In genomic region chr8:25445968-25446367, GRCm38 (mm10) we compare ENCODE assay signal across 21 mouse cellular contexts.
DNase-seq lines count a peak whose midpoint lies in the region; ATAC-seq and TF ChIP-seq lines count a peak whose summit lies in the region.
"Had no signal": no experiment of that assay in that cellular context is flagged by ENCODE, and none has a peak within 500 bp of the region (broad histone marks: within the 10 kb centered on the region; RNA-seq: fewer than 3 reads in every experiment).

No protein-coding gene starts in this region.

- DNase-seq in 416B (ENCODE audit: low read depth) (peak; percentile 73), MEL (ENCODE audit: low read depth, low spot score) (peak; percentile 75)
- no peak for DNase-seq in lung, adult 18-20 months
- DNase-seq in kidney, postnatal 25 days = no peak
- DNase-seq: adrenal gland, adult 2 months; adrenal gland, postnatal 25 days; cerebellum, adult 11 months; cerebellum, adult 8-10 months; cerebellum, postnatal 14 days; gastrocnemius, postnatal 36 days; heart, adult 2 months; heart, postnatal 36 days had no signal

- H3K27ac ChIP-seq in MEL (ENCODE audit: control insufficient read depth, low read depth, low read length) = peak overlapping the region; percentile 80
- H3K27ac ChIP-seq: embryonic facial prominence, embryonic 12.5 days; forebrain, embryonic 15.5 days; heart, adult 2 months; heart, embryonic 13.5 days had no signal

- TF ChIP-seq POLR2A in MEL (IDR thresholded peaks at IDR 0.05; ENCODE audit: control insufficient read depth in 1 of 2, insufficient read depth in 1 of 2, low read depth in 1 of 2, low read length in 2 of 2, poor library complexity in 1 of 2) = no peak

- peaks cover 0 to 31% of the 10 kb centered on the region in 2 experiments; a peak in 2 of 4 replicates for H3K36me3 ChIP-seq in MEL (ENCODE audit: control insufficient read depth in 1 of 2, insufficient read depth in 2 of 2, low read length in 2 of 2)
- H3K36me3 ChIP-seq: embryonic facial prominence, embryonic 12.5 days; forebrain, embryonic 15.5 days; heart, embryonic 13.5 days had no signal

- H3K9ac ChIP-seq in MEL (ENCODE audit: control insufficient read depth, low read depth, low read length, poor library complexity, severe bottlenecking) = no peak overlapping the region
- H3K9ac ChIP-seq: embryonic facial prominence, embryonic 12.5 days; forebrain, embryonic 15.5 days; heart, embryonic 13.5 days had no signal

- no peaks in the 10 kb centered on the region for H3K79me2 ChIP-seq in MEL (ENCODE audit: control insufficient read depth, insufficient read depth, low read length, poor library complexity)

- H3K4me3 ChIP-seq in MEL (ENCODE audit: control insufficient read depth in 1 of 2, insufficient read depth in 1 of 2, low read depth in 2 of 2, low read length in 2 of 2) = no peak overlapping the region
- H3K4me3 ChIP-seq: embryonic facial prominence, embryonic 12.5 days; forebrain, embryonic 15.5 days; heart, adult 2 months; heart, embryonic 13.5 days had no signal

- peaks cover 16 to 37% of the 10 kb centered on the region in 2 experiments for H3K4me1 ChIP-seq in MEL (ENCODE audit: control insufficient read depth in 1 of 2, insufficient read depth in 2 of 2, low read length in 2 of 2)
- H3K4me1 ChIP-seq: forebrain, embryonic 15.5 days had no signal

- no peak for TF ChIP-seq CTCF in MEL (IDR thresholded peaks at IDR 0.05 in 2 of 3, conservative IDR thresholded peaks at IDR 0.05 in 1 of 3; ENCODE audit: control insufficient read depth in 1 of 3, insufficient read depth in 1 of 3, low read depth in 2 of 3, low read length in 3 of 3, poor library complexity in 1 of 3, severe bottlenecking in 1 of 3)

- TF ChIP-seq RAD21 in MEL (IDR thresholded peaks at IDR 0.05; ENCODE audit: low read depth, low read length) = no peak

- no peaks in the 10 kb centered on the region for H3K9me3 ChIP-seq in MEL (replicated peaks; ENCODE audit: insufficient read depth, low read length)
- H3K9me3 ChIP-seq: embryonic facial prominence, embryonic 12.5 days; forebrain, embryonic 15.5 days; heart, embryonic 13.5 days had no signal

- ATAC-seq in granulocyte monocyte progenitor cell, adult 5-6 weeks (replicated peaks; ENCODE audit: poor library complexity, severe bottlenecking) = peak; percentile 52
- peak; percentile 42; the same call in 1 of the 2 replicates for ATAC-seq in monocyte, adult 5-6 weeks (replicated peaks; ENCODE audit: insufficient number of reproducible peaks, low FRiP score, low TSS enrichment, poor library complexity, severe bottlenecking)
- ATAC-seq: activated CD4-positive, CD25-positive, alpha-beta regulatory T cell, adult 4 months; forebrain, embryonic 15.5 days; hindbrain, embryonic 16.5 days; inflammation-experienced regulatory T-cells, adult 6 months; Patski had no signal

- no peaks in the 10 kb centered on the region for H3K27me3 ChIP-seq in MEL (ENCODE audit: control insufficient read depth in 1 of 2, insufficient read depth in 2 of 2, low read length in 2 of 2)
- H3K27me3 ChIP-seq: embryonic facial prominence, embryonic 12.5 days; forebrain, embryonic 15.5 days; heart, embryonic 13.5 days; Patski had no signal

- TF ChIP-seq EP300 in MEL (IDR thresholded peaks at IDR 0.05; ENCODE audit: low read depth in 1 of 2, low read length in 2 of 2) = peak; percentile 88 to 92

TF ChIP-seq in MEL, 35 proteins besides CTCF, POLR2A, EP300 and RAD21:
- TF ChIP-seq POLR2AphosphoS2 (IDR thresholded peaks at IDR 0.05; ENCODE audit: low read length) (no peak), TBP (IDR thresholded peaks at IDR 0.05; ENCODE audit: low read depth, low read length) (0 out of 2 replicates have a peak, but pooled peaks have one; percentile 21), ELF1 (IDR thresholded peaks at IDR 0.05; ENCODE audit: low read depth, low read length) (0 out of 2 replicates have a peak, but pooled peaks have one; percentile 35), ZC3H11A (IDR thresholded peaks at IDR 0.05; ENCODE audit: low read depth, low read length) (no peak), POLR2AphosphoS5 (IDR thresholded peaks at IDR 0.05; ENCODE audit: borderline replicate concordance, low read depth, low read length) (no peak), MAFK (IDR thresholded peaks at IDR 0.05; ENCODE audit: borderline replicate concordance, low read depth, low read length) (no peak), TAL1 (IDR thresholded peaks at IDR 0.05; ENCODE audit: low read length) (peak; percentile 56), JUND (IDR thresholded peaks at IDR 0.05; ENCODE audit: low read depth, low read length) (no peak), MYC (IDR thresholded peaks at IDR 0.05; ENCODE audit: low read depth, low read length) (peak; percentile 80), BHLHE40 (IDR thresholded peaks at IDR 0.05; ENCODE audit: borderline replicate concordance, low read depth, low read length) (no peak), GABPA (IDR thresholded peaks at IDR 0.05; ENCODE audit: low read depth, low read length) (no peak), SMC3 (IDR thresholded peaks at IDR 0.05; ENCODE audit: low read depth, low read length) (no peak), CHD2 (IDR thresholded peaks at IDR 0.05; ENCODE audit: low read length) (no peak), GATA1 (IDR thresholded peaks at IDR 0.05; ENCODE audit: low read depth, low read length) (peak; percentile 91), ETS1 (IDR thresholded peaks at IDR 0.05; ENCODE audit: low read depth, low read length) (peak; percentile 86), KAT2A (conservative IDR thresholded peaks at IDR 0.05; ENCODE audit: low read depth, low read length) (no peak), HCFC1 (IDR thresholded peaks at IDR 0.05; ENCODE audit: low read depth, low read length) (no peak), RCOR1 (IDR thresholded peaks at IDR 0.05; ENCODE audit: low read depth, low read length) (peak; percentile 60; the same call in 1 of the 2 replicates), E2F4 (IDR thresholded peaks at IDR 0.05; ENCODE audit: borderline replicate concordance, low read depth, low read length) (no peak), ZMIZ1 (IDR thresholded peaks at IDR 0.05; ENCODE audit: low read depth, low read length) (no peak), UBTF (IDR thresholded peaks at IDR 0.05; ENCODE audit: borderline replicate concordance, insufficient read depth, low read depth, low read length) (no peak), MYB (IDR thresholded peaks at IDR 0.05; ENCODE audit: low read depth, low read length) (no peak), SIN3A (IDR thresholded peaks at IDR 0.05; ENCODE audit: low read length) (peak; percentile 56), ZKSCAN1 (IDR thresholded peaks at IDR 0.05; ENCODE audit: low read depth, low read length) (no peak), NRF1 (IDR thresholded peaks at IDR 0.05; ENCODE audit: insufficient read depth, low read depth, low read length, poor library complexity, severe bottlenecking) (no peak), TCF12 (IDR thresholded peaks at IDR 0.05; ENCODE audit: low read depth, low read length) (peak; percentile 83), MAZ (IDR thresholded peaks at IDR 0.05; ENCODE audit: low read depth, low read length) (no peak), MEF2A (IDR thresholded peaks at IDR 0.05; ENCODE audit: extremely low read depth, insufficient replicate concordance, low read depth, low read length, poor library complexity, severe bottlenecking) (no peak), MXI1 (IDR thresholded peaks at IDR 0.05; ENCODE audit: low read depth, low read length) (0 out of 2 replicates have a peak, but pooled peaks have one; percentile 41), NELFE (IDR thresholded peaks at IDR 0.05; ENCODE audit: low read depth, low read length) (no peak), MAX (IDR thresholded peaks at IDR 0.05; ENCODE audit: low read length) (peak; percentile 30; the same call in 1 of the 2 replicates), USF2 (IDR thresholded peaks at IDR 0.05; ENCODE audit: borderline replicate concordance in 1 of 2, insufficient read depth in 1 of 2, low read depth in 1 of 2, low read length in 2 of 2) (no peak), ZNF384 (IDR thresholded peaks at IDR 0.05; ENCODE audit: low read depth, low read length) (peak; percentile 63), USF1 (IDR thresholded peaks at IDR 0.05; ENCODE audit: low read depth, low read length) (no peak), CHD1 (IDR thresholded peaks at IDR 0.05; ENCODE audit: low read depth, low read length) (no peak)

Comparison
In these comparisons a context has a peak if more than half of its experiments do, and no peak if none do; other contexts are left out.
1. DNase-seq: peak in 416B (single experiment) and MEL (single experiment); none in lung, adult 18-20 months (0 of 2) and kidney, postnatal 25 days (0 of 2).